Mouse (Mus musculus) layer of hippocampus, adult 9-11 months (tissue): ENCODE data around the gene Alkbh4.
A peak's percentile ranks its signal among the peaks of the same experiment; 100 is the strongest.
"Not testable (repeated sequence)": the region's sequence is repeated elsewhere in the genome, so short reads cannot be mapped to it uniquely, and the experiment has no call there.

Experiments used
- DNase-seq: peaks from one replicate; pipeline ENCODE4 v3.0.0; 2022

Gene Alkbh4

DNA sequence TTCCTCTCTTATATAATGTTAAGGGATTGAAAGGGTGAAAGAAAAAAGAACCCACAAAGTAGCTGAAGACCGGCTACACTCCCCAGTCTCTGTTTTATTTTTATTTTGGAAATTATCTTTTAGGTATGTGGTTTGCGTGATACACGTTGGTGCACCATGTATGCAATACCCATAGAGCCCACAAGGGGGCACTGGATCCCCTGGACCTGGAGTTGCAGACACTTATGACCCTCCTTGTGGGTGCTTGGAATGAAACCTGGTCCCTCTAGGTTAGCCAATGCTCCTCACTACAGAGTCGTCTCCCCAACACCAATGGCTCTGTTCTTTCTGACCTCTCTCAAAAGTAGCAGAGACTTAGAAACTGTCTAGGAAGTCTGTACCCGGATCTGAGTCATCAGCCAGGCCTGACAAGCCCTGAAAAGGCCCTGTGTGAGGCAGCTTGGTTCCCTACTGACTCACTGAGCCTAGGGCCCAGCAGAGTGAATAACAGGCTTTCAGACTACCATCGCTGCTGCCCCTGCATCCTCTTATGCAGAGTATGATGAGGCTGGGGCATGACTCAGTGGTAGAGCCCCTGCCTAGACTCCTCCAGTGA is 7.3 kb downstream of the Alkbh4 start:
- no peak for DNase-seq

GRCm38 (mm10) chr5:136144606-136145430 is 8.9 kb downstream of the Alkbh4 start:
- no peak for DNase-seq

GRCm38 (mm10) chr5:136146936-136147335 is 11.0 kb downstream of the Alkbh4 start:
- DNase-seq: no peak

DNA sequence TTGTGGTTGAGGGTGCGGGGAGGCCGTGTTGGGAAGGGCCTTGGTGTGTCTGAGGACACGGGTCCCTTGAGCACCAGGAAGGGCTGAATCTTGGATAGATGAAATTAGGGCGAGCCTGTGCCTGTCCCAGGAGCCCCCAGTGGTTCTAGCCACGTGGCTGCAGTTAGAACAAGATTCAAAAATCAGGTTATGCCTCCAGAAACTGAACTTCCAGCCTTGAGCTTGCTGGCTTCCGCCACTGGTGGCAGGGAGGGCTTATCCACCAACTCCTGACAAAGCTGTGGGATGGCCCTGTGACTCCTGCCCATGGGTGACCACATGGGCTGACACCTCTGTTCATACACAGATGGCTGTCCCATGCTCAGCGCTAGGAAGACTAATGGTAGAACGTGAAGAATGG is 11.8 kb downstream of the Alkbh4 start:
- no peak for DNase-seq

- not testable (repeated sequence) for DNase-seq
Measured at GRCm38 (mm10) chr5:136149134-136149576, 13.2 kb downstream of the Alkbh4 start.

DNA sequence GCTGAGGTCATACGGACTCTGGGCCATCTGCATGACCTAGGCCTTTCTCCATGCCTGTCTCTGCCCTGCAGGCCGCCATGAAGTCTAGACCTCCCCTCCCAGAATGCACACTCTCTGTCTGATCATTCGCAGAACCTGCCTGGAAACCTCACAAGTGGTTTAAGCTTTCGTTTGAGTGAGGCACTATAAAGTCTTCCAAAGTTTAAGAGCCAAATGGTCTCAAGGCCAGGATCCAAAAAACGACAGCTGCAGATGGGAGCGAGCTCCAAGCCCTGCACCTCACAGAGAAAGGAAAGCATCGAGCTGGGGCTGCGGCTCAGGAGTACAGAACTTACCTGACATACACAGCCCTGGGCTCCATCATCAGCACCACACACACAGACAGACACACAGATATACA is 16.4 kb downstream of the Alkbh4 start:
- no peak for DNase-seq

GRCm38 (mm10) chr5:136155399-136155798 is 19.5 kb downstream of the Alkbh4 start:
- no peak for DNase-seq

GRCm38 (mm10) chr5:136160084-136160483 is 24.1 kb downstream of the Alkbh4 start:
- DNase-seq: not testable (repeated sequence)

DNA sequence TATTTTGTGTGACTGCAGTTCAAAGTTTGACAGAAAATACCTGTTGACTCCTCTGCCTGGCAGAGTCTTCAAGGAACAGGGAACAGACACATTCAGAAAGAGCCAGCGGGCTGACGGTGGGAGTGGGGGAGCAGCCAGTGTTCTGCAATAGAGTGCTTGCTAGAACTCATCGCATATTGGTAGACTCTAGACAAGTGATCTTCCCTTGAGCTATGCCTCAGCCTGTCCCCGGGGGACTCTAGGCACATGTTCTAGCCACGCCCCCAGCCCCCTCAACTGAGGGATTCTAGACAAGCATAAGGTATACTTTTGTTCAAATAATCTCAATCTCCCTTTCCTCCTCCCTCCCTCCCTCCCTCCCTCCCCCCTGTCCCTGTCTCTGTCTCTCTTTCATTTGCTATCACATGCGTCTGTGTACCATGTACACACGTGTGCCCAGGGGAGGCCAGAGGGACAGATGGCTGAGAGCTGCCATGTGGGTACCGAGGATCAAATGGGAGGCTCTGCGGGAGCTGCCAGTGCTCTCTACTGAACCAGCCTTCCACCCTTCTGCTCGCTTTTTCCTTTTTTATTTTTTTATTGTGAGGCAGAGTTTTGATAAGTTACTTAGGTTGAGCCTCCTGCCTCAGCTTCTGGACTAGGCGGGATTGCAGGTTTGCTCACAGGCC is 28.0 kb downstream of the Alkbh4 start:
- peak; percentile 81 for DNase-seq

DNA sequence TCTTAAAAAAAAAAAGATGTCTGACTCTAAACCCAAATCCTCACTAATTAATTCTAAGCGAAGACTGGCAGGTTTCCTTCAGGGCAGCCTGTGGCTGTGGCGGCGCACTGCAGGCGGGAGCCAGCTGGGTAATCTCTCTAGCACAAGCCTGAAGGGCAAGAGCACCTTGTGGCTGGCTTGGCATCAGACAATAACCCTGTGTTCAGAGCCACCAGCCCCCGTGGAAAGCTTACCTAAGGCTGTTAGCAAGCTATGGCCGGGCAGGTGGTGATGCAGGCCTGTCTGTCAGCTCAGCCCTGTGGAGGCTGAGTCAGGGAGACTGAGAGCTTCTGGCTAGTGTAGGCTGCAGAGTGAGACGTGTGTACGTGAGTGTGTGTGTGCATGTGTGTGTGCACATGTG is 29.3 kb downstream of the Alkbh4 start:
- DNase-seq: no peak

- no peak for DNase-seq
Measured at GRCm38 (mm10) chr5:136167296-136167695, 31.4 kb downstream of the Alkbh4 start.

GRCm38 (mm10) chr5:136168071-136168470 is 32.1 kb downstream of the Alkbh4 start:
- DNase-seq: no peak

DNA sequence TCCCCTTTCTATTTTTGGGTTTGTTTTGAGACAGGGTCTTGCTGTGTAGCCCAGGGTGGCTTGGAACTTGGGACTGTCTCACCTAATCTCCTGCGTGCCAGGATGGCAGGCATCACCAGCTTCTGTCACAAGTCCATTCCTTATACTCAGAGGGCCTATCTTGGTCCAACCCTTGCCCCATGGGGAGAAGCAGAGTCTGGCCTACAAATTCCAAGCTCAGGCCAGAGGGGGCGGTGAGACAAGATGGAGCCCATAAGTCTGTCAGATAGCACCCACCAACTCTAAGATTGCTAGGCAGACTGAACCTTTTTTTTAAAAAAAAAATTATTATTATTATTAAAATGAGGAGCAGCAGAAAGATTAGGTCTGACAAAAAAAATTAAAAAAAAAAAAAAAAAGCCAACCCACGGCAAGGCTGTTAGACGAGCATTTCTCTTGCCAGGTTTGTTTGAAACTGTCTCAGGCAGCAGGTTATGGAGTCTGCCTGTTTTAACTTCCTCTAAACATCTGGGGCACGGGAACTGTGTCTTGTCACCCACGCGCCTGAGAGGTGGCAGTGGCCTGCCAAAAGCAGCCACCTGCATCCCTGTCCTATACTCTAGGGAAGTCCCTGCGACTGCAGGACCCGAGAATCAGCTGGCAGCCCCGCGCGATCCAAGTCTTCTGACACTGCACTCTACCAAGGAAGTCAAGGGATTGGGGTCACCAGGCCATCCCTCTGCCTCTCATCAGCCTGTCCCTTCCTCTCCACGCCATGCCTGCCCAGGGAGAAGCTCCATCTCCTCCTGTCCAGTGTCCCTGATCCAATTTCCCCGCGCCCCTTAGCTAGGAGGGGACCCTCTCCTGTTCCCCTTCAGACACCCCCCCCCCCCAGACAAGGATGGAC is 33.9 kb downstream of the Alkbh4 start:
- peak; percentile 66 for DNase-seq

DNA sequence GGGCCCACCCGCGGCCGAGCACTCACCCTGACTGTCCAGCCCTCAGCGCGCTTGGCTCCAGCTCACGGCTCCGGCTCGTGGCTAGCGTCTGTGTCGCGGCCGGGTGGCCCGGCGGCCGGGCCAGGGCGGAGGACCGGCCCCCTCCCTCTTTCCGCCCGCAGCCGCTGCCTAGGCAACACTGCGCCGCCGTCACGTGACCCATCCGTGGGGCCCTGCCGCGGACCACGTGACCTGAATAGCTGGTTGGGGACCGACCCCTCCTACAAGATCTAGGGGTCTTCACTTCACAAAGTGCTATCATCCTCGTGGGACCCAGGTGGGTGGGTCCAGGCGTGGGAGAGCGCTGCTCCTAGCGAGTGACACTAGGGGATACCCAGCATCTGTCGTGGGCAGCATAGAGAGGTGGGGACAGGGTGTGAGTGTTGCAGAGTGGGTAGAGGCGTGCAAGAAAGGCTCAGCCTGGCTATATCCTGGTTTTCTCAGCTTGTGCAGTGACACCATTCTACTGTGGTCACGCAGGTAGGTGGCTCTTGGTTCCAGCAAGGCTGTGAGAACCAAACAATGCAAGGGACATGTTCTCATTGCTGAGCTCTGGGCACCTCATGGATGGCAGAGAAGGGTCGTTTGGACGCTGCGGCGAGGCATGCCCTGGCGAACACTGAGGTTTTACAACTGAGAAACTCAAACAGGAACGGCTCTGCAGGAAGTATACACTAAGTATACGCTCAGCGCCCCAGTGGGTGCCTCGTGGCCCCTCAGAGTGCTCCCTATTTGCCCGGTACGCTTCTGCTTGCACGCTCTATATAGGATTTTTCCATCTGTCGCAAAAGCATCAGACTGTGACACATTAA is 34.8 kb downstream of the Alkbh4 start, which contains the start of gene Orai2:
Orai2 (minus strand) TSS at position 202 of the 851 bp plus-strand sequence.
- peak; percentile 91 for DNase-seq

DNA sequence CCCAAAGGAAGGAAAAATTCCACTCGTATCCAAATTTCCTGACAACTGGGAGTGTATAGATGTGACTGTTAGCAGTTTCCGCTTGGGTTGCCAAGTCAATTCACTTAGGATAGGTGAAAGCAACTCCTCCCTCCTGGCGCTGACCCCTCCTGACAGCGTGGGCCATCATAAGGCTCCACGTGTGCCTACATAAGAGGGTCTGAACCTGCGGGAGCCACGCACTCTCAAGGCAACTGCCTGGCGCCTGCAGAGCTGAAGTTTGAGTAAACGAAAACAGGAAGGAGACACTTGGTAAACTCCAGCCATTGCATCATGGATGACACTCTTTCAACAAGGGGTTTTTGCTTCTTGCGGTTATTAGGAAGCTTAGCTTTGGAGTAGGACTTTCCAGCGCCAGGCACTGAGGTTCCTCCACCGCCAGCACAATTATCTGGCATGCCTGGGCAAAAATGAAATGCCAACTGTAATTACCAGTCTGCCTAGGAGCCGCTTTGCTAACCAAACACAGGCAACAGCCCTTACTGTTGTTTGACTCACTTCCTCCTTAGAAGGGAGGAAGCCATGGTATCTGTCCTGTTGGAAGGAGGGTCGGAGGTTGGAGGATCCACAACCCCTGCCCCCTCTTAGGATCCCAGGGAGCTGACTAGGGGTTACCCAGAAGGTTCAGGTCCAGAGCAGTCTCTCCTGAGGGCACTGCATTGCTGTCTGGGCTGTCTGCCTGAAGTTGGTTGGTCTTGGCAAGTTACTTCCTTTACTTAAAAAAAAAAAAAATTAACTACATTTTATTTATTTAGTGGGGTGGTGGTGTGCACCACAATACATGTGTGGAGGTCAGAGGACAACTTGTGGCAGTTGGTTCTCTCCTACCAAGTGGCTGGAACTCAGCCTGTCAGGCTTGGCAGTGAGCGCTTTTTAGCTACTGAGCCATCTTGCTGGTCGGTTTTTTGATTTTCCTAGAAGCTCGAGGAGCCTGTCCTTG is 35.7 kb downstream of the Alkbh4 start:
- DNase-seq: peak; percentile 51

- DNase-seq: no peak
Measured at GRCm38 (mm10) chr5:136172939-136173338, 37.0 kb downstream of the Alkbh4 start.

DNA sequence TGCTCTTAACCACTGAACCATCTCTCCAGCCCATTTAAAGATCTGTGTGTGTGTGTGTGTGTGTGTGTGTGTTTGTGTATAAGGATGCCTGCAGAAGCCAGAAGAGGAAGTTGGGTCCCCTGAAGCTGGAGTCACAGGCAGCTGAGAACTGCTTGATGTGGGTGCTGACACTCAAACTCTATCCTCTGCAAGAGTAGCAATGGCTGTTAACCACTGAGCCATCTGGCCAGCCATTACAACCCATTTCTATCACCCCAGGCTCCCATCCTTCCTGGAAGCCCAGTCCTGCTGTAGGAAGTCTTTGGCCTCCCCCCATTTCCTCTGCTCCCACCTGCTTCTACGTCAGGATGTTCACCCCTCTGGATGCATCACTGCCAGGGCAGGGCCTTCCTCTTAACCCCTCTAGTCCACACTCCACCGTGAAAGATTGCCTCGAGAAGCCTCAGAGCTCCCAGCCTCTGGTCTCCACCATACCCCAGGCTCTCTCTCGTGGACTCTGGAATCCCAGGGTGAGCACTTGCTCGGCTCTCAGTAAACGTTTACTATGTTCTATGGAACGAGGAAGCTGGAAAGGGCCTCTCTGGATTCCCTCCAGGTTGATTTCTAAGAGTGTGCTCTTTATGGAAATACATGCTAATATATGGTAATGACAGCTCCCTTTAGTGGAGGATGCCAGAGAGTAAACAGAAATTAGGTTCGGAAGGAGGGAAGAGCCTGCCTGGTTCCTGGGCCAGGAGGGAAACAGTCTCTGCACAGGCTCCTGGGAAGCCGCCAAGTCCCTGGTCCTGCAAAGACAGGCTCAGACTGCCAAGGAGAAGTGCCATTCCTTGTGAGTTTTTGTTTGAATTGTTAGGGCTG is 37.9 kb downstream of the Alkbh4 start:
- peak; percentile 67 for DNase-seq

- no peak for DNase-seq
Measured at GRCm38 (mm10) chr5:136179594-136179993, 43.6 kb downstream of the Alkbh4 start.

DNA sequence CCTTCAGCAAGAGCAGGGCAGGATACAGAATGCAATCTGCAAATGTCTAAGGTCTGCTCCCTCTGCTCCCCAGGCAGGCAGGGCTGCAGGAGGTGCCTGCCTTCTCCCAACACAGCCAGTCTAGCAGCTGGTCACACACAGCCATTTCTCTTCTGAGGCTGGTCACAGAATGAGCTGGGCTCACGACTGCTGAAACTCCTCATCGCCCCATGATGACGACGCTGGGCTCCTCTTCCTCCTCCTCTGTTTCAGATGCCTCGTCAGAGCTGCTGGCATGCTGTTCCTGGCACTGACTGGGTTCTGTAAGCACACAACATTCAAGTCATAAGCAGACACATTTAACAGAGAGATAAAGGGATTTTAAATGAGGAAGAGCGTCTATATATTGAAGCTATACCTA is 45.3 kb downstream of the Alkbh4 start:
- DNase-seq: no peak
